Mouse (Mus musculus) bone marrow, adult 2 months (tissue): ENCODE results near the gene Bcl9l. TPM values are rescaled to one million over a fixed set of nuclear protein-coding genes. Genes with fewer than 3 reads are reported as not detected.

Source experiments
- H3K27ac ChIP-seq: fragments of 200-500 bp; 2 replicates; pipeline ENCODE4 v1.5.1; 2012; ENCODE audit warnings: low read depth, mild to moderate bottlenecking, control low read depth, inconsistent platforms, low read length; ENCODE audit not compliant: control insufficient read depth, poor library complexity, insufficient read depth
- H3K4me1 ChIP-seq: fragments of 200-500 bp; 2 replicates; pipeline ENCODE4 v1.6.1; 2011; ENCODE audit warnings: low read length; ENCODE audit not compliant: control insufficient read depth, insufficient read depth
- H3K4me3 ChIP-seq: fragments of 200-500 bp; replicated peaks from 2 replicates; pipeline ENCODE3; 2011; ENCODE audit warnings: mild to moderate bottlenecking, low read depth, low read length, control low read depth; ENCODE audit not compliant: control insufficient read depth
- CTCF ChIP-seq: fragments of 200-500 bp; IDR thresholded peaks from 2 replicates; pipeline ENCODE4 v1.5.1; 2011; ENCODE audit warnings: low read length, control low read depth; ENCODE audit not compliant: control insufficient read depth, insufficient read depth
- POLR2A ChIP-seq: fragments of 200-500 bp; IDR thresholded peaks from 2 replicates; pipeline ENCODE4 v1.6.1; 2011; ENCODE audit warnings: low read depth, mild to moderate bottlenecking, control low read depth, low read length, borderline replicate concordance; ENCODE audit not compliant: control insufficient read depth
- WGBS: fragments of 180-500 bp; shearing (Covaris S2); methylation state at CpG from one replicate; pipeline ENCODE4 v1.1.7; 2018; 5-methylcytosine and 5-hydroxymethylcytosine counted together
- polyA plus RNA-seq: library from polyadenylated mRNA; stranded (reverse); fragments of >200 nt; gene quantifications from 2 replicates; pipeline ENCODE4 v1.2.4, GENCODE M21; 2011; ENCODE audit warnings: low replicate concordance; ENCODE audit not compliant: missing spikeins, insufficient read depth, insufficient read length

The Bcl9l gene
- polyA plus RNA-seq, 1 experiment: 15.6 TPM

- TF ChIP-seq CTCF (peak; percentile 21; the same call in 1 of the 2 replicates), POLR2A (no peak)
- Histone ChIP-seq H3K4me3 (no peak overlapping the region), H3K4me1 (no peaks in the 10 kb centered on the region; the same call in 1 of the 2 replicates), H3K27ac (no peak overlapping the region)
- WGBS: 69% methylated on average over 23 of the region's 23 CpGs
Measured at GRCm38 (mm10) chr9:44505824-44506467, 23.3 kb downstream of the Bcl9l start.

GRCm38 (mm10) chr9:44506566-44506965 is 23.9 kb downstream of the Bcl9l start:
- 88% methylated on average over 13 of the region's 13 CpGs for WGBS
- H3K4me1 ChIP-seq: peaks cover 4% of the 10 kb centered on the region
- no peak overlapping the region for H3K4me3 ChIP-seq
- H3K27ac ChIP-seq: no peak overlapping the region; the same call in 1 of the 2 replicates
- no peak for TF ChIP-seq CTCF
- TF ChIP-seq POLR2A: no peak

DNA sequence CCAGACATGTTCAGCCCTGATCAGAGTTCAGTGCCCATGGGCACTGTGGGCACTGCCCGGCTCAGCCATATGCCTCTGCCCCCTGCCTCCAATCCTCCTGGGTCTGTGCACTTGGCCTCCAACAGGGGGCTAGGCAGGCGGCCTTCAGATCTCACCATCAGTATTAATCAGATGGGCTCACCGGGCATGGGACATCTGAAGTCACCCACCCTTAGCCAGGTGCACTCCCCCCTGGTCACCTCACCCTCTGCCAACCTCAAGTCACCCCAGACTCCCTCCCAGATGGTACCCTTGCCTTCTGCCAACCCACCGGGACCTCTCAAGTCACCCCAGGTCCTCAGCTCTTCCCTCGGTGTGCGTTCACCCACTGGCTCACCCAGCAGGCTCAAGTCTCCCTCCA is 24.7 kb downstream of the Bcl9l start:
- 92% methylated on average over 6 of the region's 6 CpGs for WGBS
- H3K27ac ChIP-seq: no peak overlapping the region
- H3K4me3 ChIP-seq: no peak overlapping the region
- peaks cover 6% of the 10 kb centered on the region for H3K4me1 ChIP-seq
- no peak for TF ChIP-seq POLR2A
- TF ChIP-seq CTCF: no peak

- TF ChIP-seq POLR2A: no peak
- TF ChIP-seq CTCF: no peak
- peaks cover 9% of the 10 kb centered on the region for H3K4me1 ChIP-seq
- 91% methylated on average over 18 of the region's 18 CpGs for WGBS
- no peak overlapping the region for H3K27ac ChIP-seq
- no peak overlapping the region for H3K4me3 ChIP-seq
Measured at GRCm38 (mm10) chr9:44508124-44508619, 25.5 kb downstream of the Bcl9l start.

DNA sequence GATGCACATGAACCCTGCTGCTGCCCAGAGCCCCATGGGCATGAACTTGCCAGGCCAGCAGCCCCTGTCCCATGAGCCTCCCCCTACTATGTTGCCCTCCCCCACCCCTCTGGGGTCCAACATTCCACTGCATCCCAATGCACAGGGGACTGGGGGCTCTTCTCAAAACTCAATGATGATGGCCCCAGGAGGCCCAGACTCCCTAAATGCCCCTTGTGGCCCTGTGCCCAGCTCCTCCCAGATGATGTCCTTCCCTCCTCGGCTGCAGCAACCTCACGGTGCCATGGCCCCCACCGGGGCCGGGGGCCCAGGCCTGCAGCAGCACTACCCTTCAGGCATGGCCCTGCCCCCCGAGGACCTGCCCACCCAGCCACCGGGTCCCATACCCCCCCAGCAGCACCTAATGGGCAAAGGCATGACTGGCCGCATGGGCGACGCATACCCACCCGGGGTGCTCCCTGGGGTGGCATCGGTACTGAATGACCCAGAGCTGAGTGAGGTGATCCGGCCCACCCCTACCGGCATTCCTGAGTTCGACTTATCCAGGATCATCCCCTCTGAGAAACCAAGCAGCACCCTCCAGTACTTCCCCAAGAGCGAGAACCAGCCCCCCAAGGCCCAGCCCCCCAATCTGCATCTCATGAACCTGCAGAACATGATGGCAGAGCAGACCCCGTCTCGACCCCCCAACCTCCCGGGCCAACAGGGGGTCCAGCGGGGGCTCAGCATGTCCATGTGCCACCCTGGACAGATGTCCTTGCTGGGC is 26.3 kb downstream of the Bcl9l start:
- Histone ChIP-seq H3K4me3 (no peak overlapping the region), H3K4me1 (peaks cover 15% of the 10 kb centered on the region), H3K27ac (no peak overlapping the region)
- TF ChIP-seq CTCF: no peak
- 0 out of 2 replicates have a peak, but pooled peaks have one; percentile 4 for TF ChIP-seq POLR2A
- WGBS: 83% methylated on average over 19 of the region's 19 CpGs

- Histone ChIP-seq H3K4me1 (peaks cover 17% of the 10 kb centered on the region), H3K4me3 (peak overlapping the region; percentile 63), H3K27ac (peak overlapping the region; percentile 68)
- WGBS: 6% methylated on average over 27 of the region's 27 CpGs
- peak; percentile 43; the same call in 1 of the 2 replicates for TF ChIP-seq POLR2A
- TF ChIP-seq CTCF: peak; percentile 88
Measured at GRCm38 (mm10) chr9:44509487-44510354, 27.1 kb downstream of the Bcl9l start.

GRCm38 (mm10) chr9:44510355-44510871 is 27.8 kb downstream of the Bcl9l start:
- Histone ChIP-seq H3K27ac (peak overlapping the region; percentile 0; the same call in 1 of the 2 replicates), H3K4me1 (peaks cover 17% of the 10 kb centered on the region), H3K4me3 (no peak overlapping the region)
- TF ChIP-seq CTCF: no peak
- TF ChIP-seq POLR2A: no peak
- 25% methylated on average over 9 of the region's 9 CpGs for WGBS
